Mouse (Mus musculus) layer of hippocampus, postnatal 25 days (tissue): ENCODE measurements around the gene Eef1akmt4. TPM values are rescaled to one million over a fixed set of nuclear protein-coding genes. Genes with fewer than 3 reads are reported as not detected.

Source experiments
- DNase-seq, 2 experiments: peaks; one replicate each; pipeline ENCODE4 v3.0.0; 2022; ENCODE audit warnings: mixed read lengths in 2 of 2, low spot score in 1 of 2; ENCODE audit errors: extremely low spot score in 1 of 2
- total RNA-seq, 2 experiments: library from RNA; stranded (reverse); gene quantifications; 2 replicates each; pipeline ENCODE4 v1.2.3; 2021

Eef1akmt4 gene
- total RNA-seq = 1 to 10 TPM; 2.7 to 3.1 TPM

- DNase-seq = peak; percentile 49 to 52
Observed at GRCm38 (mm10) chr16:20611357-20612227, at the start of gene Eef1akmt4, which contains the start of the genes Gm49333 and Alg3. Eef1akmt4 (plus strand) TSS chr16:20611593. Gm49333 (plus strand) TSS chr16:20611610. Alg3 (minus strand) TSS chr16:20611735.

- no peak for DNase-seq
Observed at GRCm38 (mm10) chr16:20565075-20565474, 46.3 kb upstream of the Eef1akmt4 start.

- peak in 1 of 2 experiments; percentile 19 for DNase-seq
Observed at GRCm38 (mm10) chr16:20589366-20589938, 21.9 kb upstream of the Eef1akmt4 start, which contains the start of gene Vwa5b2. Vwa5b2 (plus strand) TSS chr16:20589471.

- peak; percentile 42 to 43 for DNase-seq
Observed at GRCm38 (mm10) chr16:20589939-20590679, 21.3 kb upstream of the Eef1akmt4 start.

GRCm38 (mm10) chr16:20590680-20591038 lies 20.7 kb upstream of the Eef1akmt4 start:
- DNase-seq = no peak

GRCm38 (mm10) chr16:20591076-20591705 lies 20.2 kb upstream of the Eef1akmt4 start:
- no peak for DNase-seq

- no peak for DNase-seq
Observed at GRCm38 (mm10) chr16:20595060-20595673, 16.2 kb upstream of the Eef1akmt4 start.

GRCm38 (mm10) chr16:20595737-20596136 lies 15.7 kb upstream of the Eef1akmt4 start:
- DNase-seq = no peak

- DNase-seq = no peak
Observed at GRCm38 (mm10) chr16:20596687-20597441, 14.5 kb upstream of the Eef1akmt4 start.

- DNase-seq = no peak
Observed at GRCm38 (mm10) chr16:20600511-20600910, 10.9 kb upstream of the Eef1akmt4 start.

- DNase-seq = no peak
Observed at GRCm38 (mm10) chr16:20604705-20605104, 6.7 kb upstream of the Eef1akmt4 start.

- peak; percentile 68 to 72 for DNase-seq
Observed at GRCm38 (mm10) chr16:20610501-20611356, 664 bp upstream of the Eef1akmt4 start.

- DNase-seq = no peak
Observed at GRCm38 (mm10) chr16:20619541-20620398, 8.4 kb downstream of the Eef1akmt4 start.

- no peak for DNase-seq
Observed at GRCm38 (mm10) chr16:20620399-20620735, 9.0 kb downstream of the Eef1akmt4 start.

- DNase-seq = peak in 1 of 2 experiments; percentile 20
Observed at GRCm38 (mm10) chr16:20620751-20621190, 9.4 kb downstream of the Eef1akmt4 start.

GRCm38 (mm10) chr16:20621191-20621990 lies 10.0 kb downstream of the Eef1akmt4 start, which contains the start of gene Camk2n2:
Camk2n2 (minus strand) TSS chr16:20621287.
- DNase-seq = peak; percentile 32 to 36
